Mouse (Mus musculus): ENCODE measurements at regions not wholly inside any gene's neighbourhood (a gene's known extent, or its start where the extent isn't known, plus 50 kb on each side); places are given as distances from the start of the nearest gene placed in this dataset.

DNA sequence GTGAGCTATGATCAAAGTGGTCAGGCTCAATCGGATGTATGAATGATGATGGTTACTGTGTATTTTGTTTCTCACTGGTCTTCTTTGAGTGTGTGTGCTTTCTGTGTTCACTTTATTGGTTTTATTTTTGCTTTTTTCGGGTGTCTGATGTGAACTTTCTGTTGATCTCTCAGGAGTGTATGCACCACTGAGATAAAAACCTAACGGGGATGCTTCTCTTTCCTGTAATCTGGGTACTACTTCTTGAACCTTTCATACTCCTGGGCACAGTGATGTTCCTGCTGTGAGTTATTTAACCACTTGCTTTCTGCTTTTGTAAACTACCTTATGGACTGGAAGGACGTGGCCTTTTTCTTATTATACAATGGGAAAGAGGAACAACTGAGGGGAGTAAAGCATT lies 133.6 kb downstream of the Zxdb start:
- no peak for TF ChIP-seq CTCF (IDR thresholded peaks at IDR 0.05; ENCODE audit: low read depth)
- peak; percentile 53; the same call in 1 of the 2 replicates for TF ChIP-seq EP300 (IDR thresholded peaks at IDR 0.05; ENCODE audit: low read depth)
